Mouse (Mus musculus): ENCODE results near the gene Slco2a1.

- no peak for TF ChIP-seq CTCF (IDR thresholded peaks at IDR 0.05; ENCODE audit: borderline replicate concordance, extremely low read depth, insufficient read depth, insufficient read length)
- no peak for TF ChIP-seq POLR2A (IDR thresholded peaks at IDR 0.05; ENCODE audit: borderline replicate concordance, extremely low read depth, insufficient read depth, insufficient read length, poor library complexity, severe bottlenecking)
Observed at GRCm38 (mm10) chr9:103134450-103135030, 146.0 kb downstream of the Slco2a1 start.

All from brain, embryonic 14.5 days (tissue).